Mouse (Mus musculus): ENCODE data around the gene Gm42906. TPM values are rescaled to one million over a fixed set of nuclear protein-coding genes. Genes with fewer than 3 reads are reported as not detected.

Gm42906 gene
- polyA plus RNA-seq, 1 experiment from 2014 or later = not detected

DNA sequence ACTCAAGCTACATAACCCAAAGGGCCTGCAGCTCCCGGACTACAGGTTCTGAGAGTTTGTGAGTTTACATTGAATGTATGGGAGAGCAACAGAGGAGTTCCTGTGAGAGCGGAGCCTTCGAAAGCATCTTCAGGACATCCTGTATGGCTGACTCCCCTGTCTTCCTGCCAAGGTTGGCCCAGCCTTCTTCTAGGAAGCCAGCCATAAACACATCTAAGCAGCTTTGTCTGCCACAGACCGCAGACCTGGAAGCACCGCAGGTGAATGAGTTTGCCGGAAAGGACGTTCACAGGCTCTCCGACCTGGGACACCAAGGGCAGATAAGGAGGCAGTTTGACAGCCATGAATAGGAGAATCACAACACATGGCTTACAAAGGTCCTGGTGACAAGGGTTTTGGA is 246.7 kb downstream of the Gm42906 start:
- H3K4me3 ChIP-seq (replicated peaks) = no peak overlapping the region
- no peak overlapping the region for H3K27ac ChIP-seq (replicated peaks)
- no peak for ATAC-seq (ENCODE audit: insufficient number of reproducible peaks, low FRiP score, low TSS enrichment, low read depth)
- H3K4me1 ChIP-seq = no peaks in the 10 kb centered on the region
- H3K27me3 ChIP-seq = no peaks in the 10 kb centered on the region
- no peak overlapping the region for H3K4me2 ChIP-seq (replicated peaks)
- 93% methylated on average over 8 of the region's 8 CpGs for WGBS
- H3K9me3 ChIP-seq (replicated peaks) = no peaks in the 10 kb centered on the region
- H3K36me3 ChIP-seq = no peaks in the 10 kb centered on the region
- no peak overlapping the region for H3K9ac ChIP-seq

DNA sequence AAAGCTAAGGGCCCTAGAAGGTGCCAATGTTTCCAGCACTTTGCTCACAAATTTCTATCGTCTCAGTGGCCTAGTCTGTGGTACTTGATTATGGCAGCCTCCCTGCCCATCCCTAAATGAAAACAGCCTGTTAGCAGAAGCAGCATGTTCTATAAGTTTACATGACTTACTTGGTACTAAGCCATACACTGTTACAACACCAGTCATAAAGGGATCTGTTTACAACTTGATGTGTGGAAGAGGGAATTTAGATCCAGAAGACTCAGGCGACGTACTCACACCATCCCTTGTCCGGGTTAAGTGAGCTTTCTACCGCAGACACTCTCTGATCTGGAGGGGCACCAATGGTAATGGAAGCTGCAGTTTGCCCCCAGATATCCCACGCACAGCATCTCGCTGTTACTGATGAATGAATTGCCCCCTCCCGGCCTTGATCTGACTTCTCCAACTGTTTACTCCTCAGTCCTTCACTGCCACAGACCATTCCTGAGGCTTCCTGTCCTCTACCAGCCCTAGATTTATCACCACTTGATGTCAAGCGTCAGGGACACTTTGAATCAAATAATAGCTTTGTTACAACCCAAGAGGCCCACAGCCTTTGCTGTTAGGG is 247.7 kb downstream of the Gm42906 start:
- WGBS = 82% methylated on average over 9 of the region's 9 CpGs
- H3K9me3 ChIP-seq (replicated peaks) = no peaks in the 10 kb centered on the region
- no peak overlapping the region for H3K4me3 ChIP-seq (replicated peaks)
- no peak for ATAC-seq (ENCODE audit: insufficient number of reproducible peaks, low FRiP score, low TSS enrichment, low read depth)
- H3K4me2 ChIP-seq (replicated peaks) = no peak overlapping the region
- no peak overlapping the region for H3K27ac ChIP-seq (replicated peaks)
- no peaks in the 10 kb centered on the region for H3K36me3 ChIP-seq
- H3K27me3 ChIP-seq = no peaks in the 10 kb centered on the region
- H3K9ac ChIP-seq = no peak overlapping the region
- H3K4me1 ChIP-seq = no peaks in the 10 kb centered on the region

DNA sequence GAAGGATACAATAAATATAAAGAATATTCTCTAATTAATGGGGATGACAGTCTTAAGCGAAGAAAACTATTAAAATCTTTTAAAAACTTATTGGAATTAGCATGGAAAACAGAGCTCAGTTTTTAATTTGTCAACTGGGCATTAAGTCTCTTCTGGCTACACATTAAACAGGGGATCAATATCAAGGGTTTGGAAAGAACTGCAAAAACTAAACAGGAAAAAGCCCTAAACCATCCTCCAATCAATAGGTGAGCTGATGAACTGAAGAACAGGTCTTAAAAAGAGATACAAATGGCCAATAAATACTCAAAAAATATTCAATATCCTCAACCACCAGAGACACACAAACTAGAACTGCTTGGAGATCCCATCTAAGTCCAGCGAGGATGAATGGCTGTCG is 250.8 kb downstream of the Gm42906 start:
- Histone ChIP-seq H3K4me1 (0 out of 2 replicates have a peak, but pooled peaks cover 11% of the 10 kb centered on the region), H3K27ac (replicated peaks) (no peak overlapping the region), H3K9ac (no peak overlapping the region), H3K4me2 (replicated peaks) (no peak overlapping the region), H3K4me3 (replicated peaks) (no peak overlapping the region), H3K36me3 (no peaks in the 10 kb centered on the region), H3K9me3 (replicated peaks) (no peaks in the 10 kb centered on the region), H3K27me3 (no peaks in the 10 kb centered on the region)
- 92% methylated on average over 3 of the region's 3 CpGs for WGBS
- ATAC-seq (ENCODE audit: insufficient number of reproducible peaks, low FRiP score, low TSS enrichment, low read depth) = no peak

DNA sequence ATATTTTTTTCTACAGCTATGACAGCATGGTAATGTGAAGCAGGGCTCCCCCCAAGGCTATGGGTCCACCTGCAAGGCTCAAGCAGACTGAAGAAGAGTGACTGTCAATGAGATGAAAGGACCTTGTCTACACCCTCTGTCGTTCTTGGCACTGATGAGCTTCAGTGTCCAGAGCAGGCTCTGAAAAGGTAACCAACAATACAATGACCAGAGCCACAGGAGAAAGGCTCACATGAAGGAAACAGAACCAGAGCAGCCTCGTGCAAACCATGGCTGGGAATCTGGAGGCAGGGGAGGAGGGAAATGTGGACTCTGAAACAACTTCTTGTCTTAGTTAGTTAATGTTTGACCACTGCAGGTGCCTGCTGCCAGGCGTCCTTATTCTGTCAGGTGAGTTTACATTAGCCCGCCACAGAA is 252.1 kb downstream of the Gm42906 start:
- Histone ChIP-seq H3K27me3 (no peaks in the 10 kb centered on the region), H3K4me2 (replicated peaks) (no peak overlapping the region), H3K9ac (no peak overlapping the region), H3K4me3 (replicated peaks) (no peak overlapping the region), H3K4me1 (0 out of 2 replicates have a peak, but pooled peaks cover 11% of the 10 kb centered on the region), H3K27ac (replicated peaks) (no peak overlapping the region), H3K9me3 (replicated peaks) (no peaks in the 10 kb centered on the region), H3K36me3 (no peaks in the 10 kb centered on the region)
- 69% methylated on average over 4 of the region's 4 CpGs for WGBS
- no peak for ATAC-seq (ENCODE audit: insufficient number of reproducible peaks, low FRiP score, low TSS enrichment, low read depth)

DNA sequence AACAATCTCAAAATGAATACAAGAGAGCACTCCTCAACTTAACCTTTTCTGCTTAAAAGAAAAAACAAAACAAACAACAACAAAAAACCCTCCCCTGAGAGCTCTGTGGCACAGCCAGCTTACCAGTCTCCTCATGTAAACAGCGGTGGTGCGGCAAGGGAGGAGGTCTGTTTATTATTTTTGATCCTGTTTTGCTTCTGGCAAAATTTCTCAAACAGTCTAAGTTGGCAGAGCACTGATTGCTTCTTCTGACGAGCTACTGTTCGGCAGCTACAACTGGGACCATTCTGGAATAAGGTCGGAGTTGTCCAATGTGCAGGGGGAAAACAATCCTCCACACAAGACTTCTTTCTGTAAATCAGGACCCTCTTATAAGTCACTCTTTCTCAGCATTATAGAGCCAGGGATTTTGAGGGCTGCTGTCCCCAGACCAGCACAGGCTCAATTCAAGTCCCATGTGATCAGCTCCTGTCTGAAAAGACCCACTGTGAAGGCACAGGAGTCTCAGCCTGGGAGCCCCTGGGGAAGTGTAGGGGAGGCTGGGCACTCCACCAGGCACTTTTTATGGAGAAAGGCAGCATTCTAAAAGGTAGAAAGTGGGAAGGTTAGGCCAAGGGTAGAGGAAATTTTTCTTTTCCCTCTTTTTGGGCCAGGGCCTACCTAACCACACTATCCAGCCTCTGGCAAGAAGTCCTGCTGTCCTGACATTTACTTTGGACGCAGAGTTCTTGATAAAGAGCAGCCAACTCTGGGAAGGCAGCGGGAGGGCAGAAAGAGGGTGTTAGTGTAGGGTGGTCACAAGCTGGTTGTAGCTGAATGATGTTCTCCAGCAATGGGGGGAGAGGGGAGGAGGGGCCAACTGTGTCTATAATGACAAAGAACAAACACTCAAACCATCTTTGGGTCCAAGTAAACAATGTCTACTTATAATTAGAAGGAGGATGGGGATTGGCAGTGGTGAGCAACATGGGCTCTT is 253.2 kb downstream of the Gm42906 start:
- H3K27me3 ChIP-seq = no peaks in the 10 kb centered on the region
- H3K4me2 ChIP-seq (replicated peaks) = no peak overlapping the region
- ATAC-seq (ENCODE audit: insufficient number of reproducible peaks, low FRiP score, low TSS enrichment, low read depth) = peak; percentile 54
- H3K9me3 ChIP-seq (replicated peaks) = no peaks in the 10 kb centered on the region
- H3K4me1 ChIP-seq = 0 out of 2 replicates have a peak, but pooled peaks cover 11% of the 10 kb centered on the region
- no peaks in the 10 kb centered on the region for H3K36me3 ChIP-seq
- no peak overlapping the region for H3K9ac ChIP-seq
- H3K4me3 ChIP-seq (replicated peaks) = no peak overlapping the region
- H3K27ac ChIP-seq (replicated peaks) = peak overlapping the region; percentile 51
- WGBS = 43% methylated on average over 7 of the region's 7 CpGs

DNA sequence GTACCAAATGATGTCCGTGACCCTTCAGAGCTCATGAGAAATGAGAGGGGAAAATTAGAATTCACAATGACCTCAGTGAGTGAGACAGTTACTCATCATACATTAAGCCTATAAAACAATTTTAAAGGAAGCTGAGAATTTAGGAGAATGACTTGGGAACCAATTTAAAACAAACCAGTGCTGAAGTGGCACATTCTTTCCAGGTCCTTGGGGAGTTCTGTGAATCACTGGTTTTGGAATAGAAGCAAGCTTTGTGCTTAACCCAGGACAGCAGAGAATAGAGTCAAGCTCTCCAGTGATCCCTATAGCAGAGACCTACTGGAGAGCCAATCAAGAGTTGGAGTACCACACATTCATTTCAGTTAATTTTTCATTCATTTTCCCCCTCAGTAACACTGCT is 254.2 kb downstream of the Gm42906 start:
- no peak overlapping the region for H3K4me2 ChIP-seq (replicated peaks)
- no peak for ATAC-seq (ENCODE audit: insufficient number of reproducible peaks, low FRiP score, low TSS enrichment, low read depth)
- H3K27ac ChIP-seq (replicated peaks) = no peak overlapping the region

DNA sequence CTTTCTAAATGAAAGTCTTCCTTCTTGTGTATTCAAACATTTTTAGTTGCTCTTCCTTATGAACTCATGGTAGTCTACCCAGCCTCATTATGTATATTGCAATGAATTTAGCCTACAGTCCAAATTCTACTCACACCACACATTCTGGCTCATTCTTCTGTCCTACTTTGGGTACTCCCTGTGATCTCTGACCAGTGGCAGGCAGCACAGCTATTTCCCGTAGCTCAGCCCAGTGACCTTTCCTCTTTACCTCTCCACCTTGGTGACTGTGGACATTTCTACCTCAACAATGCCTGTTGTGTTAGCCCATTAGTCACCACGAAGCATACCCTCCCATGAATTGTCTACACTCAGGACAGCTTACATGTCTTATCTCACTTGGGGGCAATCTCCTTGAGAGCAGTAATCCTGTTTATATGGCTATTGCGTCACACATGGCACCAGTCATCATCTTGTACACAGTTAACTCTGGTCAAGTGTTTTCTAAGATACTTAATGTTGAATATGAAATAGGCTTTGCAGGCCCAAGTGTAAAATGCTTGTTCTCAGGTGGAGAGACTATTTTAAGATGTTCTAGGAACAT is 257.7 kb downstream of the Gm42906 start:
- no peak overlapping the region for H3K27ac ChIP-seq (replicated peaks)
- H3K27me3 ChIP-seq = no peaks in the 10 kb centered on the region
- no peak overlapping the region for H3K4me2 ChIP-seq (replicated peaks)
- H3K4me3 ChIP-seq (replicated peaks) = no peak overlapping the region
- no peaks in the 10 kb centered on the region for H3K9me3 ChIP-seq (replicated peaks)
- ATAC-seq (ENCODE audit: insufficient number of reproducible peaks, low FRiP score, low TSS enrichment, low read depth) = no peak
- H3K9ac ChIP-seq = no peak overlapping the region
- H3K36me3 ChIP-seq = no peaks in the 10 kb centered on the region
- 86% methylated on average over 3 of the region's 3 CpGs for WGBS
- peaks cover 16% of the 10 kb centered on the region; the same call in 1 of the 2 replicates for H3K4me1 ChIP-seq

More for the DNA sequence above, 254.2 kb downstream of the Gm42906 start:
- Histone ChIP-seq H3K9ac (no peak overlapping the region), H3K4me3 (replicated peaks) (no peak overlapping the region), H3K9me3 (replicated peaks) (no peaks in the 10 kb centered on the region), H3K36me3 (no peaks in the 10 kb centered on the region), H3K4me1 (0 out of 2 replicates have a peak, but pooled peaks cover 11% of the 10 kb centered on the region), H3K27me3 (no peaks in the 10 kb centered on the region)
- WGBS = 80% methylated on average over 1 of the region's 1 CpGs

DNA sequence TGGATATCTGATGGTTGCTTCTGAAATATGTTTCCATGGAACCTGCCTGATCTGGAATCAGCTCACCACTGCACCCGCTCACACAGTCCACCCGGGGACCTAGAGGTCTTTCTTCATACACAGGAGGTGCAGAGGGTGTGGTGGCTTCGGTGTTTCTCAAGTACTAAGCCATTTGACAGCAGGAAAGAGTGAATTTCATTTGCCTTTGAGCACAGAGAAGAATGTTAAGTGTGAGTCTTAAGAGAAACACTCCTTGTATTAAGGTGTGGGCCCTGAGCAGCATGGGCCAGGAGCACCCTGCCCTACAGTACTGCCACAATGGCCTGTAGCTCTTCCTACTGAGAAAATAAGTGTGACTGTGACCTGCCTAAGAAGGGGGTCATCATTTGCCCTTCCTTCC is 259.8 kb downstream of the Gm42906 start:
- ATAC-seq (ENCODE audit: insufficient number of reproducible peaks, low FRiP score, low TSS enrichment, low read depth) = no peak
- Histone ChIP-seq H3K4me3 (replicated peaks) (no peak overlapping the region), H3K27me3 (no peaks in the 10 kb centered on the region), H3K27ac (replicated peaks) (no peak overlapping the region), H3K4me1 (peaks cover 11% of the 10 kb centered on the region; the same call in 1 of the 2 replicates), H3K36me3 (no peaks in the 10 kb centered on the region), H3K9ac (no peak overlapping the region), H3K4me2 (replicated peaks) (no peak overlapping the region), H3K9me3 (replicated peaks) (no peaks in the 10 kb centered on the region)
- WGBS = 83% methylated on average over 3 of the region's 3 CpGs

DNA sequence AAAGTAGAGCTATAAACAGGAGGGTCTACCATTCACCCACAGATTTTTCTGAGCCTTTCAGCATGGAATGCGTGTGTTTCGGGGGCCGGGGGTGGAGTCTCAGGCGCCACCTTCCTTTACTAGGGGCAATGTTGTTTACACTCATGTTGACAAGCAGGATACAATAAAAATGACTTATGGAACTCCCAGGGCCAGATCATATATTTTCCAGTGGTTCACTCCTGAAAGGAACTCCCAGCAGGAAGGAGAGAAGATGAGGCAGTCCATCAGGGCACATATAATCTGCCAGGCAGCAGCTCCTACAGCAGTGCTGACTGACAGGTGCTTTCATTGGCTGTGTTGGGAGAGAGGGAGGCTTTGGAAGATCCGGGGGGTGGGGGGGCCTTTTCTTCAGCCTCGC is 260.3 kb downstream of the Gm42906 start:
- no peak overlapping the region for H3K27ac ChIP-seq (replicated peaks)
- ATAC-seq (ENCODE audit: insufficient number of reproducible peaks, low FRiP score, low TSS enrichment, low read depth) = no peak

DNA sequence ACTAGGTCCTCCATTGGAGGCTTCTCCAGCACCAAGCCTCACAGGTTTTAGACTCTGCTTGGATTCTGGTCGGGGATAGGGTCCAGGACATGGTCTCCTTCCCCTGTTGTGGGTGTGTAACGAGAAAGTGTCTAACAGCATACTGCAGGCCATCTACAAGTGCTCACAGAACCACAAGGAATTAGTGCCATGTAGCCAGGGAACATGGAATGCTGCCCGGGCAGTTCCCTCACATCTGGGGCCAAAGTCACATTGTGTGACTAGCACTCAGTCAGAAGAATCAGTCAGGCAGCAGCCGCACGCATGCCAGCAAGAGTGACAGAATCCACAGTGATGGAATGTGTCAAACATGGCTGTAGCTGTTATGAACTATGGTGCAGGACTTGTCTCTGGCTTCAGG is 261.7 kb downstream of the Gm42906 start:
- no peaks in the 10 kb centered on the region for H3K9me3 ChIP-seq (replicated peaks)
- no peak overlapping the region for H3K27ac ChIP-seq (replicated peaks)
- no peak overlapping the region for H3K4me3 ChIP-seq (replicated peaks)
- H3K4me2 ChIP-seq (replicated peaks) = no peak overlapping the region
- no peak for ATAC-seq (ENCODE audit: insufficient number of reproducible peaks, low FRiP score, low TSS enrichment, low read depth)
- no peak overlapping the region for H3K9ac ChIP-seq
- H3K27me3 ChIP-seq = no peaks in the 10 kb centered on the region
- H3K36me3 ChIP-seq = no peaks in the 10 kb centered on the region
- H3K4me1 ChIP-seq = peaks cover 11% of the 10 kb centered on the region; the same call in 1 of the 2 replicates
- WGBS = 57% methylated on average over 5 of the region's 5 CpGs

More for the DNA sequence above, 260.3 kb downstream of the Gm42906 start:
- Histone ChIP-seq H3K36me3 (no peaks in the 10 kb centered on the region), H3K27me3 (no peaks in the 10 kb centered on the region), H3K4me1 (peaks cover 11% of the 10 kb centered on the region; the same call in 1 of the 2 replicates), H3K9ac (no peak overlapping the region), H3K4me3 (replicated peaks) (no peak overlapping the region), H3K4me2 (replicated peaks) (no peak overlapping the region), H3K9me3 (replicated peaks) (no peaks in the 10 kb centered on the region)
- 83% methylated on average over 6 of the region's 6 CpGs for WGBS

DNA sequence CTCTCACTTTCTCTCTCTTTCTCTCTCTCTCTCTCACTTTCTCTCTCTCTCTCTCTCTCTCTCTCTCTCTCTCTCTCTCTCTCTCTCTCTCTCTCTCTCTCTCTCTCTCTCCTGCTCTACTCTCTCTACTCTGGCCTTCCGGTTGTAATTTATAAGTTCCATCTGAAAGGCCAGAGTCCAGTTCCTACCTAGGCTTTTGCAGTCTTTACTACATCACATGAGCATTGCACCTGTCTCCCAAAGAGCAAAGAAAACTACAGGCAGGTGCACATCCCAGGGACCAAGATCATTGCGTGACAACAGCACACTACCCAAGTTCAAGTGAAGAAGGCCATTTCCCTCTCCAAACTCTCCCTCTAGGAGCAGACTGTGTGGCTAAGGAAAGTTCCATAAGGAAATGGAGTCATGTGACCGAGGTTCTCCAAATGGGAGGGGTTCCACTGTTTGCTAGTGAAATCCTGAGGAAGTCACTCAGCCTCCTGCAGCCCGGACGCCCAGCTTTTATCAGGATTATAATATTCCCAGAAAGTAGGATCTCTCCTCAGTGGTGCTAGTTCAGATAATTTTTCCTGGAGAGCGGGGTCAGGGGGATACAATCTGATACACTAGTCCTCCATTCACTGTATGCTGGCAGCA is 262.5 kb downstream of the Gm42906 start:
- Histone ChIP-seq H3K9me3 (replicated peaks) (no peaks in the 10 kb centered on the region), H3K36me3 (no peaks in the 10 kb centered on the region), H3K4me1 (peaks cover 11% of the 10 kb centered on the region; the same call in 1 of the 2 replicates), H3K27me3 (no peaks in the 10 kb centered on the region), H3K4me2 (replicated peaks) (no peak overlapping the region), H3K4me3 (replicated peaks) (no peak overlapping the region), H3K27ac (replicated peaks) (no peak overlapping the region), H3K9ac (no peak overlapping the region)
- whole genome bisulfite sequencing = 81% methylated on average over 6 of the region's 6 CpGs
- no peak for ATAC-seq (ENCODE audit: insufficient number of reproducible peaks, low FRiP score, low TSS enrichment, low read depth)
